In the genomic region with DNA sequence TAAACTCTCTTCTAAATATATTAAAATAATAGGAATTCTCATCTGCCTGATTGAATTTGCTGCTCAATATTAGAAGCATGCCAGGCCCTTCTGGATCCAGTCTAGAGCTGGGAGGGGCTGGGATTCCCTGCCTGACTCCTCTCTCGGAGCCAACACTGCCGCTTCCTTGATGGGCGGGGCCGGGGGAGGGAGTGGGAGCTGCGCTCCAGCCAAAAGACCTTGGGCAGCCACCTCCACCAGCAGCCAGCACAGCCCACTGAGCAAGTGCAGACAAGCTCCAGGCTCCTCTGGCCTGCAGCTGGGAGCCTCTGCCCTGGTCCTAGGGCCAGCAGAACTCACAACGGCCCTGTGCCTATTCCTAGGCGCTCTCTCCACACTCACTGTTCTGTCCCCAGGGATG, we compare ENCODE assay signal across 8 mouse cellular contexts.
A peak's percentile ranks its signal among the peaks of the same experiment; 100 is the strongest.
DNase-seq lines count a peak whose midpoint lies in the region; ATAC-seq lines count a peak whose summit lies in the region.

No protein-coding gene starts in this region.

- 38% methylated on average over 7 of the region's 7 CpGs for WGBS in forebrain, embryonic 13.5 days
- WGBS in hindbrain, embryonic 14.5 days, result 33% methylated on average over 7 of the region's 7 CpGs

- peaks cover 24% of the 10 kb centered on the region for H3K4me1 ChIP-seq in forebrain, embryonic 13.5 days
- H3K4me1 ChIP-seq in hindbrain, embryonic 14.5 days (replicated peaks; ENCODE audit: control insufficient read depth, insufficient read depth, low read length), result no peaks in the 10 kb centered on the region; the same call in 1 of the 2 replicates

- peak overlapping the region; percentile 69 for H3K27ac ChIP-seq in forebrain, embryonic 13.5 days
- no peak overlapping the region for H3K27ac ChIP-seq in hindbrain, embryonic 14.5 days

- H3K4me3 ChIP-seq in forebrain, embryonic 13.5 days, result no peak overlapping the region
- no peak overlapping the region for H3K4me3 ChIP-seq in hindbrain, embryonic 14.5 days (replicated peaks; ENCODE audit: low read length)

- no peaks in the 10 kb centered on the region for H3K9me3 ChIP-seq in forebrain, embryonic 13.5 days (replicated peaks)
- no peaks in the 10 kb centered on the region for H3K9me3 ChIP-seq in hindbrain, embryonic 14.5 days (ENCODE audit: control insufficient read depth, low read length)

- no peak overlapping the region for H3K9ac ChIP-seq in forebrain, embryonic 13.5 days
- no peak overlapping the region for H3K9ac ChIP-seq in hindbrain, embryonic 14.5 days

- H3K36me3 ChIP-seq in forebrain, embryonic 13.5 days (ENCODE audit: poor library complexity, severe bottlenecking), result no peaks in the 10 kb centered on the region
- H3K36me3 ChIP-seq in hindbrain, embryonic 14.5 days (replicated peaks; ENCODE audit: control insufficient read depth, insufficient read depth), result no peaks in the 10 kb centered on the region

- H3K4me2 ChIP-seq in forebrain, embryonic 13.5 days, result no peak overlapping the region
- H3K4me2 ChIP-seq in hindbrain, embryonic 14.5 days (replicated peaks), result no peak overlapping the region

- peaks cover 11% of the 10 kb centered on the region; the same call in 1 of the 2 replicates for H3K27me3 ChIP-seq in forebrain, embryonic 13.5 days
- peaks cover 14% of the 10 kb centered on the region; the same call in 1 of the 2 replicates for H3K27me3 ChIP-seq in hindbrain, embryonic 14.5 days (ENCODE audit: control insufficient read depth, insufficient read depth, low read length)

- ATAC-seq in forebrain, embryonic 13.5 days, result peak; percentile 60; the same call in 1 of the 2 replicates
- ATAC-seq in hindbrain, embryonic 14.5 days (ENCODE audit: low FRiP score), result peak; percentile 57; the same call in 1 of the 2 replicates
- no peak for ATAC-seq in erythroblast, adult 5-6 weeks (replicated peaks; ENCODE audit: low FRiP score, poor library complexity, severe bottlenecking)

- DNase-seq in retina, postnatal 1 day, result peak; percentile 28
- no peak for DNase-seq in retina, embryonic 14.5 days (ENCODE audit: low spot score)
- no peak for DNase-seq in hindbrain, embryonic 14.5 days (ENCODE audit: low spot score)
- DNase-seq in lung, postnatal 14 days, result peak; percentile 50
- no peak for DNase-seq in T-cell, adult 2 months (ENCODE audit: low spot score)
- DNase-seq in layer of hippocampus, adult 8-10 months (ENCODE audit: low spot score in 2 of 2), result no peak

Comparison
In these comparisons a context has a peak if more than half of its experiments do, and no peak if none do; other contexts are left out.
1. DNase-seq: peak in retina, postnatal 1 day (single experiment) and lung, postnatal 14 days (single experiment); none in retina, embryonic 14.5 days (single experiment), hindbrain, embryonic 14.5 days (single experiment), T-cell, adult 2 months (single experiment) and layer of hippocampus, adult 8-10 months (0 of 2).